Mouse (Mus musculus) lung, adult 18-20 months (tissue): Measurements from ENCODE around the gene Mpp2.

Experiments
- DNase-seq, 2 experiments: peaks; one replicate each; pipeline ENCODE4 v3.0.0; 2022; ENCODE audit warnings: mixed read lengths in 2 of 2

The Mpp2 gene

GRCm38 (mm10) chr11:102070426-102070825 lies 17.9 kb downstream of the Mpp2 start:
- no peak for DNase-seq

- no peak for DNase-seq
Measured at GRCm38 (mm10) chr11:102069633-102070032, 18.7 kb downstream of the Mpp2 start.

- no peak for DNase-seq
Measured at GRCm38 (mm10) chr11:102068969-102069368, 19.3 kb downstream of the Mpp2 start.

GRCm38 (mm10) chr11:102063076-102063475 lies 25.2 kb downstream of the Mpp2 start:
- DNase-seq: no peak

GRCm38 (mm10) chr11:102061941-102062473 lies 26.3 kb downstream of the Mpp2 start:
- no peak for DNase-seq

- DNase-seq: peak; percentile 66 to 74
Measured at GRCm38 (mm10) chr11:102061236-102061940, 26.9 kb downstream of the Mpp2 start.

- DNase-seq: peak in 1 of 2 experiments; percentile 54
Measured at GRCm38 (mm10) chr11:102053847-102054246, 34.5 kb downstream of the Mpp2 start.

GRCm38 (mm10) chr11:102053183-102053582 lies 35.1 kb downstream of the Mpp2 start:
- DNase-seq: peak in 1 of 2 experiments; percentile 14

- no peak for DNase-seq
Measured at GRCm38 (mm10) chr11:102052697-102053096, 35.6 kb downstream of the Mpp2 start.

- DNase-seq: peak in 1 of 2 experiments; percentile 40
Measured at GRCm38 (mm10) chr11:102051954-102052353, 36.4 kb downstream of the Mpp2 start.

GRCm38 (mm10) chr11:102051541-102051940 lies 36.8 kb downstream of the Mpp2 start:
- DNase-seq: peak; percentile 70 to 84

- DNase-seq: peak in 1 of 2 experiments; percentile 18
Measured at GRCm38 (mm10) chr11:102049875-102050482, 38.3 kb downstream of the Mpp2 start.

- DNase-seq: no peak
Measured at GRCm38 (mm10) chr11:102046607-102047006, 41.7 kb downstream of the Mpp2 start.

- DNase-seq: no peak
Measured at GRCm38 (mm10) chr11:102044691-102045212, 43.6 kb downstream of the Mpp2 start.

- no peak for DNase-seq
Measured at GRCm38 (mm10) chr11:102043381-102043780, 44.9 kb downstream of the Mpp2 start.

GRCm38 (mm10) chr11:102042971-102043370 lies 45.3 kb downstream of the Mpp2 start:
- DNase-seq: no peak

GRCm38 (mm10) chr11:102041350-102041949 lies 46.9 kb downstream of the Mpp2 start, which contains the start of gene Cd300lg:
Gene Cd300lg, plus strand, starts transcription at chr11:102041509.
- DNase-seq: no peak

GRCm38 (mm10) chr11:102040646-102041045 lies 47.7 kb downstream of the Mpp2 start:
- DNase-seq: no peak

- DNase-seq: peak; percentile 88 to 91
Measured at GRCm38 (mm10) chr11:102040138-102040524, 48.2 kb downstream of the Mpp2 start.

GRCm38 (mm10) chr11:102039487-102040137 lies 48.7 kb downstream of the Mpp2 start:
- peak; percentile 32 to 63 for DNase-seq

- DNase-seq: no peak
Measured at GRCm38 (mm10) chr11:102037789-102038188, 50.5 kb downstream of the Mpp2 start.

- DNase-seq: no peak
Measured at GRCm38 (mm10) chr11:102036336-102036735, 52.0 kb downstream of the Mpp2 start.

GRCm38 (mm10) chr11:102035456-102035960 lies 52.8 kb downstream of the Mpp2 start:
- no peak for DNase-seq
